7 mouse cellular contexts compared by ENCODE assay signal in the genomic region with DNA sequence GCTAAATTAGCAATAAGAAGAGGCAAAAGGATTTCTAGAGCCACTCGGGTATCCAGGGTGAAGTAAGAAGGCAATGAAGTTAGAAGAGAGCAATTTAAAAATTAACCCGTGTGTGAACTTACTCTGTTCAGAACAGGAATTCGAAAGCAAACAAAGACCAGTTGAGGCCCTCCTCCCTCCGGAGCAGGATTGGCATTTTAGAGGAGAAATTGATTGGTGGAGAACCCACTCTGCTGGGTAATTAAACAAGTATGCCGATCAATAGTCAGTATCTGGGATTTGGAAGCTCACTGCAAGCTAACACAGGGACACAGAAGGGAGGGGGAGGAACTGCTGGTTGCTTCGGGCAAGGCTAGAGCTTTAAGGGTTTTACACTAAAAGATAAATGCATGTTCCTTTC.
DNase-seq lines count a peak whose midpoint lies in the region; ATAC-seq and TF ChIP-seq lines count a peak whose summit lies in the region.

No protein-coding gene starts in this region.

- H3K4me1 ChIP-seq in embryonic facial prominence, embryonic 11.5 days (ENCODE audit: control insufficient read depth, insufficient read depth, low read length): no peaks in the 10 kb centered on the region
- H3K4me1 ChIP-seq in forebrain, postnatal 0 days (ENCODE audit: insufficient read depth): peaks cover 9% of the 10 kb centered on the region
- H3K4me1 ChIP-seq in neural tube, embryonic 13.5 days (replicated peaks): peaks cover 10% of the 10 kb centered on the region

- no peak for ATAC-seq in embryonic facial prominence, embryonic 11.5 days (replicated peaks; ENCODE audit: insufficient number of reproducible peaks, low FRiP score, low TSS enrichment, low read depth)
- ATAC-seq in forebrain, postnatal 0 days: peak; percentile 38; the same call in 1 of the 2 replicates
- ATAC-seq in neural tube, embryonic 13.5 days (ENCODE audit: low read depth): 0 out of 2 replicates have a peak, but pooled peaks have one; percentile 53

- WGBS in embryonic facial prominence, embryonic 11.5 days: 16% methylated on average over 6 of the region's 6 CpGs
- WGBS in forebrain, postnatal 0 days: 4% methylated on average over 6 of the region's 6 CpGs
- 16% methylated on average over 6 of the region's 6 CpGs for WGBS in neural tube, embryonic 13.5 days

- H3K27me3 ChIP-seq in embryonic facial prominence, embryonic 11.5 days (ENCODE audit: control insufficient read depth, insufficient read depth, low read length): no peaks in the 10 kb centered on the region
- H3K27me3 ChIP-seq in forebrain, postnatal 0 days (ENCODE audit: insufficient read depth, low read length): no peaks in the 10 kb centered on the region
- H3K27me3 ChIP-seq in neural tube, embryonic 13.5 days: no peaks in the 10 kb centered on the region

- no peaks in the 10 kb centered on the region for H3K36me3 ChIP-seq in embryonic facial prominence, embryonic 11.5 days (replicated peaks; ENCODE audit: control insufficient read depth, insufficient read depth, low read depth, low read length)
- no peaks in the 10 kb centered on the region for H3K36me3 ChIP-seq in forebrain, postnatal 0 days (ENCODE audit: insufficient read depth)
- H3K36me3 ChIP-seq in neural tube, embryonic 13.5 days: no peaks in the 10 kb centered on the region

- TF ChIP-seq CTCF in forebrain, postnatal 0 days (IDR thresholded peaks at IDR 0.05; ENCODE audit: low read depth): no peak

- H3K27ac ChIP-seq in embryonic facial prominence, embryonic 11.5 days (replicated peaks; ENCODE audit: low read depth, low read length): no peak overlapping the region
- H3K27ac ChIP-seq in forebrain, postnatal 0 days (ENCODE audit: low read depth, low read length): no peak overlapping the region
- H3K27ac ChIP-seq in neural tube, embryonic 13.5 days (replicated peaks): no peak overlapping the region

- no peak overlapping the region for H3K4me3 ChIP-seq in embryonic facial prominence, embryonic 11.5 days (ENCODE audit: low read depth, low read length)
- no peak overlapping the region for H3K4me3 ChIP-seq in forebrain, postnatal 0 days (ENCODE audit: low read depth, low read length)
- no peak overlapping the region for H3K4me3 ChIP-seq in neural tube, embryonic 13.5 days

- DNase-seq in embryonic facial prominence, embryonic 11.5 days (ENCODE audit: low spot score): peak; percentile 20
- DNase-seq in forebrain, postnatal 0 days: peak; percentile 3
- DNase-seq in kidney, postnatal 10 days: peak; percentile 22
- no peak for DNase-seq in c-Kit-positive CD71-positive TER-119-positive erythroid progenitor cells, embryonic 14.5 days (ENCODE audit: low spot score)
- no peak for DNase-seq in left cerebral cortex, adult 18-20 months (ENCODE audit: low spot score in 2 of 2)
- no peak for DNase-seq in heart, postnatal 4 days

- no peaks in the 10 kb centered on the region for H3K9me3 ChIP-seq in embryonic facial prominence, embryonic 11.5 days (replicated peaks; ENCODE audit: control insufficient read depth, low read length)
- no peaks in the 10 kb centered on the region for H3K9me3 ChIP-seq in forebrain, postnatal 0 days (ENCODE audit: low read length)
- no peaks in the 10 kb centered on the region for H3K9me3 ChIP-seq in neural tube, embryonic 13.5 days

- H3K9ac ChIP-seq in embryonic facial prominence, embryonic 11.5 days (replicated peaks; ENCODE audit: low read length): no peak overlapping the region
- no peak overlapping the region for H3K9ac ChIP-seq in forebrain, postnatal 0 days
- H3K9ac ChIP-seq in neural tube, embryonic 13.5 days: no peak overlapping the region

- no peak overlapping the region for H3K4me2 ChIP-seq in embryonic facial prominence, embryonic 11.5 days (ENCODE audit: low read depth, low read length)
- H3K4me2 ChIP-seq in forebrain, postnatal 0 days (ENCODE audit: low read depth): no peak overlapping the region
- no peak overlapping the region for H3K4me2 ChIP-seq in neural tube, embryonic 13.5 days

Comparison
In these comparisons a context has a peak if more than half of its experiments do, and no peak if none do; other contexts are left out.
1. DNase-seq: peak in embryonic facial prominence, embryonic 11.5 days (single experiment), forebrain, postnatal 0 days (single experiment) and kidney, postnatal 10 days (single experiment); none in c-Kit-positive CD71-positive TER-119-positive erythroid progenitor cells, embryonic 14.5 days (single experiment), left cerebral cortex, adult 18-20 months (0 of 2) and heart, postnatal 4 days (single experiment).